Mouse (Mus musculus): ENCODE data around the gene Nlrp14. TPM values are rescaled to one million over a fixed set of nuclear protein-coding genes. Genes with fewer than 3 reads are reported as not detected.
"Not testable (repeated sequence)": the region's sequence is repeated elsewhere in the genome, so short reads cannot be mapped to it uniquely, and the experiment has no call there.

The Nlrp14 gene
- total RNA-seq (2022) = not detected

DNA sequence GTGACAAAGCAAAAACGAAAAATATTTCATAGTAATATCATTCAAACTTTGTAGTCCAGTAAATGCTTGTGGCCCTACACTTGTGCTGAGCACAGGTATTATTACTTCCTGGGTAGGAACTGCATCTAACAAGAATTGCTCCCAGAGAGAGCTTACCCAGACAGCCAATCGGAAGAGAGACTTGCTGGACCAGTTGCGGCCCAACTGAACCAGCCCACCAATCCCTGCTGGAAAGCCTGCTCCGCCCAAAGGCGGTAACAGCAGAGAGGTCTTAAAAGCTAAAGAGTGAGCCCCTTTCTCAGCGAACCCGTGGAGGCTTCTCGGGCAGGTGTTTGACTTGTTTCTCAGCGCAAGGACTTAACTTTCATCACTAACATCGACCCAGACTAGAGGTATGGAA, at the start of gene Nlrp14:
Gene Nlrp14, plus strand, starts transcription at position 301 of the 400 bp plus-strand sequence.
- DNase-seq = no peak

DNA sequence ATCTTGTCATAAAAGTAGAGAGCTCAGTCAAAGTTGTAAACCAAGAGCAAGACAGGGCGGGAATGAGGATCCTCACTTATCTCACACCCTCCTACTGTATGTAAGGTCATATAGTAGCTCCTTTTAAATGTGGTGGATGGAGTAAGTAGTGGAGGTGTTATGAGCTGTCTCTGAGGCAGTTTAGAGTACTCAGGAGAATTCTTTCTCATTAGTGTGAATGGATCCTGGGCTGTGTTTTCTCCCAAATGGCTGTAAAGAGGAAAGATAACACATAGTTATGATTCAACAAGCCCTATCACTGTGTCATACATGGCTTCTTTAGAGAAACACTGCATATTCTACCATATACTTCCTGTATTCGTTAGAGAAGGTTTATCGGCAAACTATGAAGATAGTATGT, 35.8 kb upstream of the Nlrp14 start, which contains the start of gene Olfr715:
Gene Olfr715, minus strand, starts transcription at position 101 of the 400 bp plus-strand sequence.
- DNase-seq = not testable (repeated sequence)

DNA sequence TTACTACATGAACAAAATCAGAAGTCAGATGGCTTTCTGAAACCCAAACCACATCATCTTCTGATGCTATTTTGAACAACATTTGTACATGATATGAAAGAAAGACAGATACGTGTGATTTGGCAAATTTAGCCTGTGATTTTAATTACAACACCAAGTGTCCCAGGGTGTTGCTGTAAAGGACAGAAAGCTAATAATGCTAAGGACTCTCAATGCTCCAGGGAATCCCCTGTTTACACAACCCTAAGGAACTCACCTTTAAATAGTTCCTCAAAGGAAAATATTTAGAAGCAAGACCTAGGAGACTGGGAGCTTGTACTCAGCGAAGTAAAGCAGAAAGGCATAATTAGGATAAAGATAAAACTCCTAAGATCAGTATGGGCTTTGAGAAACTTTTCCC, 28.8 kb upstream of the Nlrp14 start, which contains the start of gene Olfr716:
Gene Olfr716, plus strand, starts transcription at position 301 of the 400 bp plus-strand sequence.
- DNase-seq = not testable (repeated sequence)

DNA sequence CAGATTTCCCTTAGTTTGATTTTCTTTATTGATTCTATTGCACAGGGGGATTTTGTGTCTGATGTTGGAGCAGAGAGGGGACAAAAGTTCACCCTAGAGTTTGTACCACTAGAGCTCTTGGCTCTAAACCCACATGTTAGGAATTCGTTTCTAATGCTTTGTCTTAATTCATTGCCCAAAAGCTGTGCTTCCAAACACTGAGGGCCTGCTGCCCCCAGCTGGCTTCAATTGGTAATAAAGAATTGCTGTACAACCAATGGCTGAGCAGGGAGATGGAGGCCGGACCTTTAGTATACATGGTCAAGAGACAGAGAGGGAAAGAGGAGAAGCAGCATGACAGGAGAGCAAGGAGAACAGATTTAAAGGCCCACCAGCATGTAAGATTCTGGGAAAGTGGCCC, 13.6 kb downstream of the Nlrp14 start:
- DNase-seq = no peak

DNA sequence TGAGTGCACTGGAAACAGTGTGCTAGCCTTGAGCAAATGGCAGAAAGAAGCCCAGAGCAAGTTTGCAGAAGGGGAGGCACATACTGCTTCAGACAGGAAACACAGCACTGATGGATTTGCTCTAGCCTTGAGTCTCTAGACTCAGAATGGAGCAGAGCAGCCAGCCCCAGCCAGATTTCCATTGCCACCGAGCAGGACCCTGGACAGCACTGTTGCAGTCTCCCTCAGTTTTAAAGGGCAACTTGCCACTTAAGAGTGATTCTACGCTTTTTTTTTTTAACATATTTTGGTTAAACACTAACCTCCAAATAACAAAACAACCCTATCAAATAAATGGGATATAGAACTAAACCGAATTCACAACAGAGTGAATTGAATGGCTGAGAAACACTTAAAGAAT, 35.0 kb downstream of the Nlrp14 start:
- DNase-seq = no peak

DNA sequence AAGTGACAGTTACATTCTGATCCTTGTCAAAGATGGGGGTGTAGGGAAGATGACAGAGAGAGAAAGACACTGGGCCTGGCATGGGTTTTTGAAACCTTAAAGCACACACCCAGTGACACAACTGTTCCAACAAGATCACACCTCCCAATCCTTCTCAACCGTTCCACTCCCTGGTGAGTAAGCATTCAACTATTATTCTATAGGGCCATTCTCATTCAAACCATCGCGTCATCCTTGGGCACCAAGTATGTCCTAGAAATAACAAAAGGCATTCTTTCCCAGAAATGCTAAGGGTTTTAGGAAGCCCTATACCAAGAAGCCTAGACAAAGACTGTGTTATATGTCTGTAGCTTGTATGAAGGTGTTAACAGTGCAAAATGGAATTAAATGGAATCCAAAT, 41.1 kb downstream of the Nlrp14 start:
- DNase-seq = no peak

DNA sequence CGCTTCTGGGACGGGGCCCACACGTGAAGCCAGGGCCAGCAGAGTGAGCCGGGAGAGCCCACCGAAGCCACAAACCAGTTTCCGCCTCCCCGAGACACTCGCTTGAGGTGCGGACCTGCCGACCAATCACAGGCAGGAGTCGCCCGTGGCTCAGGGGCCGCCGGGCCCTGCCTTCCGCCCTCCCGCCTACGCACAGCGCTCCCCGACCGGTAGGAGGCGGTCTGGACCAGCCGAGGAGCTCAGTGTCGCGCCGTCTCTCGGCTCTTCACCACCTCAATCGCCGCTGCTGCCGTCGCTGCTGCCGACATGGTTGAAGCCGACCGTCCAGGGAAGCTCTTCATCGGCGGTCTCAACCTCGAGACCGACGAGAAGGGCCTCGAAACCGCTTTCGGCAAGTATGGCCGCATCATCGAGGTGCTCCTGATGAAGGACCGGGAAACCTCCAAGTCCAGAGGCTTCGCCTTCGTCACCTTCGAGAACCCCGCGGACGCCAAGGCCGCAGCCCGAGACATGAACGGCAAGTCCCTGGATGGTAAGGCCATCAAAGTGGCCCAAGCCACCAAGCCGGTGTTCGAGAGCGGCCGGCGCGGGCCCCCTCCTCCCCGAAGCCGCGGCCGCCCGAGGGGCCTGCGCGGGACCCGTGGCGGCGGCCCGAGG, 42.5 kb downstream of the Nlrp14 start, which contains the start of gene Rbmxl2:
Gene Rbmxl2, plus strand, starts transcription at position 242 of the 657 bp plus-strand sequence.
- DNase-seq = no peak

DNA sequence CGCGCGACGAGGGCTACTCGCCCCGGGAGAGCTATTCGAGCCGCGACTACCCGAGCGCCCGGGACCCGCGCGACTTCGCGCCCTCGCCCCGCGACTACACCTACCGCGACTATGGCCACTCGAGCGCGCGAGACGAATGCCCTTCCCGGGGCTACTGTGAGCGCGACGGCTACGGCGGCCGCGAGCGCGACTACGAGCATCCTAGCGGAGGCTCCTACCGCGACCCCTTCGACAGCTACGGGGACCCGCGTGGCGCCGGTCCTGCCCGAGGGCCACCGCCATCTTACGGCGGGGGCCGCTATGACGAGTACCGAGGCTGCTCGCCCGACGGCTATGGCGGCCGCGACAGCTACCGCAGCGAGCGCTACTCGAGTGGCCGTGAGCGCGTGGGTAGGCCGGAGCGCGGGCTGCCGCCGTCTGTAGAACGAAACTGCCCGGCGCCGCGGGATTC, 43.4 kb downstream of the Nlrp14 start:
- DNase-seq = no peak

DNA sequence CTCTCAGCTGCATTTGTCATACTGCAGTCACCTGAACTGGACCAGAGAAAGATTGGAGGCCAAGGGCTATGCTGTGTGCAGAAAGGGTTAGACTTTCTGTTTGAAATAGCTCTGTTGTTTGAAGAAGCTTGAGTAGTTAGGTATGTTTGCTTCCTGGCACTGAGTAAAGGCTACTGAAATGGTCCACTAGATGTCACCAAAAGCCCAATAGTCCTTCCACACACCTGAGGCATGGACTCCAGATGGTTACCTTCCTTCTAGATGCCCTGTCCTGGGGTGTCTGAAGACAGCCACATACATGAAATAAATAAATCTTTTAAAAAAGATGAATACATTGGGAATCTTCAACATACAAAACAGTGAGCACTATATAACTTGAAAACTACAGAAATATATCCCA, 48.9 kb downstream of the Nlrp14 start:
- no peak for DNase-seq

DNA sequence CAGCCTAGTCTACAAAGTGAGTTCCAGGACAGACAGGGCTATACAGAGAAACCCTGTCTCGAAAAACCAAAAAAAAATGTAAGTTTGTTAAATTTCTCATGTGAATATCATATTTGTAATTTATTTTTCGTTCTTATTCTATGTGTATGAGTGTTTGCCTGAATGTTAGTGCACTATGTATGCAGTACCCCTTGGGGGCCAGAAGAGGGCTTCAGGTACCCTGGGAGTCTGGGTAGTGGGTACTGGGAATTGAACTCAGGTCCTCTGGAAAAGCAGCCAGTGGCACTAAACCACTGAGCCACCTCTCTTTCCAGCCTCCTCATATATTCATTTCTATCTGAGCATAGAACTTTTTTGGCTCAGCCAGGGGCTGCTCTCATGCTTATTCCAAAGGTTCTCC, 50.1 kb downstream of the Nlrp14 start:
- no peak for DNase-seq

DNA sequence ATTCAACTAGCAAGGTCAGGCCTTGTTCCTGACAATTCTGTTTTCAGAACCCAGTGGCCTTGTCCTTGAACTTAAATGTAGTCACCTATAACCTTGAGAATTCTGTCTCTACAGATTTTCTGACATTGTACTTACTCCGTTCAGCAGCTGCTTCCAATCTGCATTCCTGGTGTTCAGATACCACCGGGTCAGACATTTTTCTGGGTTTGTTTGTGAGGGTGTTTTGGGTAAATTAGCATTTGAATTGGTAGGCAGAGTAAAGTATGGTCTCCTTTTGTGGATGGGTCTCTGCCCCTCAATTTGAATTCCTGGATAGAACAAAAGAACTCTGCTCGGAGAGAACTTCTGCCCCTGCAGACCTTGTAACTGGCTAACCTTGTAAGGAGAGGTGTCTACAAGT, 70.1 kb downstream of the Nlrp14 start:
- DNase-seq = no peak

DNA sequence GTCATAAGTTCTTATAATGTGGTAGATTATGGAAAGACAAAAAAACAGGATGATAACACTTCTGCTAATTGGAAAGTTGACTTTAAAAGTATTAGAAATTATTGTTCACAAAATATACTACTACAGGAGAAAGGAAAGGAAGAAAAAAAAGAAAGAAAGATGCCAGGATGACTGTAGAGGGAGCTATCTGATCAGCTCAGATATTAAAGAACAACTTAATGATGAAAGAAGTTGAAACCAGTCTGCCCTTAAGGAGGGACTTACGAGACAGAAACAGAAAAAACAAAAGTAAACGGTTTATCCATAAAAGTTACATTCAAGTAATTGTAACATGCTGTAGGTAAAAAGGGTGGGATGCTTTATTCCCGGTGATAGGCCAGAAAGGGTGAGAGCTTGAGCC, 70.7 kb downstream of the Nlrp14 start:
- DNase-seq = no peak

DNA sequence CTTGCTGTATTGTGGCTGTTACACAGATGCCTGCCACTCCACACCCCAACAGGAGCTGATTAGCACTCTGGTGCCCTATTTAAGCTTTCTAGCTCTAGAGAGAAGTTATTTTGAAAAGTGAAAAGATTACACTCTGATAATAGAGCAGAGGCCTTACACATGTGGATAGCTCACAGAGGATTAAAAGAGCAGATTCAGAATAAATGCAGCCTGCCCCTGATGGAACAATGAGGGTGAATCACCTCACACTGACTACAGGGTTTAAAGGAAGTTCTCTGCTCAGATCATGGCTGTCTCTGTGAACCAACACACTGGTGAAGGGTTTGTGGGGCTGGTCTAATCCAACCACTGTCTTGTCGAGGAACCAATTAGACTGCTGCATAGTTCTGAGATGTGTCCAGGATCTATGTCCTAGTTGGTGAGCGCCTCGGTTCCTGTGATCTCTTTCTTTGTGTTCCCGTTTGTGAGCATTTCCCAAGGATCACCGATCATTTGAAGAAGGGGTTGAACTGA, 74.6 kb downstream of the Nlrp14 start:
- DNase-seq = no peak

Other genes starting within 250 kb of the Nlrp14 start
- not detected for gene Olfr709-ps1, start 234.8 kb upstream of the Nlrp14 start, total RNA-seq (2022)
- not detected for gene Olfr710, start 218.7 kb upstream of the Nlrp14 start, total RNA-seq (2022)
- not detected for gene Olfr6, start 203.1 kb upstream of the Nlrp14 start, total RNA-seq (2022)
- not detected for gene Olfr711, start 191.5 kb upstream of the Nlrp14 start, total RNA-seq (2022)
- not detected for gene Olfr2, start 160.9 kb upstream of the Nlrp14 start, total RNA-seq (2022)
- not detected for gene Olfr713, start 135.8 kb upstream of the Nlrp14 start, total RNA-seq (2022)
- not detected for gene Olfr714, start 96.0 kb upstream of the Nlrp14 start, total RNA-seq (2022)
- not detected for gene Olfr17, start 73.8 kb upstream of the Nlrp14 start, total RNA-seq (2022)
- gene Olfr715b, start 56.6 kb upstream of the Nlrp14 start, total RNA-seq (2022) = not detected
- gene Olfr715, start 35.9 kb upstream of the Nlrp14 start, total RNA-seq (2022) = not detected
- gene Olfr716, start 28.7 kb upstream of the Nlrp14 start, total RNA-seq (2022) = not detected
- gene Rbmxl2, start 42.5 kb downstream of the Nlrp14 start, total RNA-seq (2022) = not detected
- 1 to 10 TPM; 1.9 to 4.2 (median 2.8) TPM for gene Syt9, start 203.7 kb downstream of the Nlrp14 start, total RNA-seq (2022)